Mouse (Mus musculus) lung, adult 2 months (tissue): ENCODE data around the gene Cntnap2.

Experiments
- CTCF ChIP-seq: fragments of 200-500 bp; IDR thresholded peaks from 2 replicates; pipeline ENCODE4 v1.5.1; 2011; ENCODE audit warnings: mild to moderate bottlenecking, low read length, control low read depth; ENCODE audit not compliant: insufficient read depth
- POLR2A ChIP-seq: fragments of 200-500 bp; IDR thresholded peaks from 2 replicates; pipeline ENCODE4 v1.6.1; 2011; ENCODE audit warnings: low read depth, mild to moderate bottlenecking, control low read depth, low read length, borderline replicate concordance; ENCODE audit errors: extremely low read depth

GRCm38 (mm10) chr6:47294433-47294832, 2235.3 kb downstream of the Cntnap2 start:
- TF ChIP-seq POLR2A (no peak), CTCF (no peak)
